Mouse (Mus musculus): ENCODE data around the gene Kcnc2. TPM values are rescaled to one million over a fixed set of nuclear protein-coding genes. Genes with fewer than 3 reads are reported as not detected.

The Kcnc2 gene
- polyA plus RNA-seq, 1 experiment from 2014 or later, result 1.2 TPM

DNA sequence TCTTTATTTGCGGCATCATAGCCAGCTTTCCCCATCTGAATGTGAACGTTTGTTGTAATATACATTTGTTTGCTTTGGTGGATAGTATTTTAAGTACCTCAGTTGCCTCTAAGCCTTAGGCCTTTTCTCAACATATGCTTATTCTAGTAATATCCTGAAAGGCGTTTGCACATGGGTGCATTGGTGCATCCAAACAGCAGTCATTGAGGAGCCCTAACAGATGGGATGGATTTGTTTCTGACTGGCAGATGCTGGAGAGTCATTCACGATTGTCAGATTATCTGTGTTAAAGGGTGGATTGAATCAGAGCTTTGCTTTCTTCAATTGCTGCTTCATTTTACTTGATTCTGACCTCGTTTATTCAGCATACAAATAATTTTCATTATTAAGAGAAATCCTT, 89.8 kb downstream of the Kcnc2 start:
- Histone ChIP-seq H3K9ac (replicated peaks; ENCODE audit: low read depth, low read length) (no peak overlapping the region), H3K9me3 (ENCODE audit: control insufficient read depth, low read depth, low read length) (no peaks in the 10 kb centered on the region), H3K4me1 (ENCODE audit: control insufficient read depth, insufficient read depth, low read length) (no peaks in the 10 kb centered on the region), H3K4me3 (ENCODE audit: low read depth, low read length) (no peak overlapping the region), H3K27ac (ENCODE audit: low read length) (no peak overlapping the region), H3K27me3 (ENCODE audit: control insufficient read depth, insufficient read depth, low read length) (no peaks in the 10 kb centered on the region), H3K4me2 (replicated peaks; ENCODE audit: low read depth, low read length) (no peak overlapping the region), H3K36me3 (ENCODE audit: control insufficient read depth, insufficient read depth, low read length) (no peaks in the 10 kb centered on the region)
- WGBS, result 80% methylated on average over 5 of the region's 5 CpGs
- ATAC-seq (ENCODE audit: insufficient number of reproducible peaks, insufficient read depth, low FRiP score, low read depth), result no peak

DNA sequence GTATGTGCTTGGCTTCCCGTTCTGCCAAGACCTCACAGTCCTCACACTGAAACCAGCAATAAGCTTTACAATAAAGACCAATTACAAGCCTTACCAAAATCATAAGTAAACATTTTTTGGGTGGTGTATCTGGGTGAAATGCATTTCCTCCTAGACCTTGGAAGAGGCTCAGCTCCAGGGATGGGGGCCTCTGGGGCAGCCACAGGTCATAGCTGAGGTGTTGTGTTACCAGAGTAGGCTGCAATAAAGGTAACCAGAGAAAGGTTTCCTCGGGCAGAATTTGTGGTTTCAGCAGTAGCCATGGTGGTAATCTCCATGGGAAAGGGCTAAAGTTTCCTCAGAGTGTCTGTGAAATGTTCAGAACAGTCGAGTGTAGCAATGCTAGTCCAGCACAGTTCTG, 97.4 kb downstream of the Kcnc2 start:
- no peak overlapping the region for H3K4me2 ChIP-seq (replicated peaks; ENCODE audit: low read depth, low read length)
- H3K27me3 ChIP-seq (ENCODE audit: control insufficient read depth, insufficient read depth, low read length), result no peaks in the 10 kb centered on the region
- H3K4me3 ChIP-seq (ENCODE audit: low read depth, low read length), result no peak overlapping the region
- H3K4me1 ChIP-seq (ENCODE audit: control insufficient read depth, insufficient read depth, low read length), result no peaks in the 10 kb centered on the region
- H3K36me3 ChIP-seq (ENCODE audit: control insufficient read depth, insufficient read depth, low read length), result no peaks in the 10 kb centered on the region
- no peak for ATAC-seq (ENCODE audit: insufficient number of reproducible peaks, insufficient read depth, low FRiP score, low read depth)
- WGBS, result 76% methylated on average over 3 of the region's 3 CpGs
- H3K27ac ChIP-seq (ENCODE audit: low read length), result no peak overlapping the region
- H3K9ac ChIP-seq (replicated peaks; ENCODE audit: low read depth, low read length), result no peak overlapping the region
- no peaks in the 10 kb centered on the region for H3K9me3 ChIP-seq (ENCODE audit: control insufficient read depth, low read depth, low read length)

DNA sequence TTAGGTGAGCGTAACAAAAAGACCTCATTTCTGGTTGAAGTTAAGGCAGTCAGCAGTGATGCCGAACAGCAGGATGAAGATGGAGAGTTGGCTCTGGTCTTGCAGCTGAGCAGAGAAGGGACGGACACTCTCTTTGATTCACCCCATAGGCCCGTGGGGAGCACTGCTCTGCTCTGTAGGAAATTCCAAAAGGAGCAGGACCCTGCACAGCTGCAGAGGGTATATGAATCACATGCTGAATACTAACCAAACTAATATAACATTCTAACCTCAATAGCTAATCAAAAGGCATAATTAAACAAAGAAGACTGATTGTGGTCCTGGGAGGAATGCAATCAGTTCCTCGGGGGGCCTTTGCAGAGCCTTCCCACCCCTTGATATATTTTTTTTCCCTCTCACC, 106.2 kb downstream of the Kcnc2 start:
- Histone ChIP-seq H3K4me3 (ENCODE audit: low read depth, low read length) (no peak overlapping the region), H3K27ac (ENCODE audit: low read length) (no peak overlapping the region), H3K9me3 (ENCODE audit: control insufficient read depth, low read depth, low read length) (no peaks in the 10 kb centered on the region), H3K36me3 (ENCODE audit: control insufficient read depth, insufficient read depth, low read length) (no peaks in the 10 kb centered on the region), H3K9ac (replicated peaks; ENCODE audit: low read depth, low read length) (no peak overlapping the region), H3K4me1 (ENCODE audit: control insufficient read depth, insufficient read depth, low read length) (no peaks in the 10 kb centered on the region), H3K4me2 (replicated peaks; ENCODE audit: low read depth, low read length) (no peak overlapping the region), H3K27me3 (ENCODE audit: control insufficient read depth, insufficient read depth, low read length) (no peaks in the 10 kb centered on the region)
- ATAC-seq (ENCODE audit: insufficient number of reproducible peaks, insufficient read depth, low FRiP score, low read depth), result no peak
- 85% methylated on average over 5 of the region's 5 CpGs for WGBS

DNA sequence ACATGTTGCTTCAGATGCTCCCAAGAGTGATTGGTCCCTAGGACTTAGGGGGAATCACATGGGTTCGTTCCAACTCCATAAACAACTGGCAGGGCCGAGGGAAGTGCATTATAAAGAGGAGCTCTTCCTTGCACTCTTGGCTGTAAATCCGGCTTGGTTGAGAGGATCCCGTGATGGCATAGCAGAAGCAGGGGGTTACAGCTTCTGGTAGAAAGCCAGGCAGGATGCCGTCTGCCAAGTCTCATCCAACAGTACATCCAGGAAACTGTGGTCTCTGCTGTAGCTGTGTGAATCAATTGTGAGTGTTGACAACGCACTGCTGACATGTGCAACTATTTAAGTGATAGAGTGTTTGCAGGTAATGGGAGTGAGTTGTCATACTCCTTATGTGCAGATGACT, 107.5 kb downstream of the Kcnc2 start:
- Histone ChIP-seq H3K9ac (replicated peaks; ENCODE audit: low read depth, low read length) (no peak overlapping the region), H3K36me3 (ENCODE audit: control insufficient read depth, insufficient read depth, low read length) (no peaks in the 10 kb centered on the region), H3K4me2 (replicated peaks; ENCODE audit: low read depth, low read length) (no peak overlapping the region), H3K27ac (ENCODE audit: low read length) (no peak overlapping the region), H3K9me3 (ENCODE audit: control insufficient read depth, low read depth, low read length) (no peaks in the 10 kb centered on the region), H3K4me1 (ENCODE audit: control insufficient read depth, insufficient read depth, low read length) (no peaks in the 10 kb centered on the region), H3K27me3 (ENCODE audit: control insufficient read depth, insufficient read depth, low read length) (no peaks in the 10 kb centered on the region), H3K4me3 (ENCODE audit: low read depth, low read length) (no peak overlapping the region)
- ATAC-seq (ENCODE audit: insufficient number of reproducible peaks, insufficient read depth, low FRiP score, low read depth), result no peak
- WGBS, result 67% methylated on average over 6 of the region's 6 CpGs

DNA sequence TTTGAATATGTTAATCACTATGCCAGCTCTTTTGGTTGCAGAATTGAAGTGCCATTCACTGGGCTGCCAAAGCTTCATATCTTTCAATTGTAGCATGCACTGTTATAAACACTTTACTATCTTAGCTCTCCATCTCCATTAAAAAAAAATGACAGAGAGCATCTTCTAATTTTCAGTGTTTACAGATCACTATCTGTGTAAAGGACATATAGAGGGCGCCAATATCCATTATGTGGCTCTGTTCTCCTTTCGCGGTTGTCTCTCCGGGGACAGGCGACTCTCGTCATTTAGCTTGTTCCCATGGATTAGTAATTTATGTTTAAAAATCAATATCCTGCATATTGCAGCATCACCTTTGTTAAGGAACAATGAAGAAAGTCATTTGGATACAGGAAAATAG, 109.7 kb downstream of the Kcnc2 start:
- Histone ChIP-seq H3K9me3 (ENCODE audit: control insufficient read depth, low read depth, low read length) (no peaks in the 10 kb centered on the region), H3K4me2 (replicated peaks; ENCODE audit: low read depth, low read length) (no peak overlapping the region), H3K9ac (replicated peaks; ENCODE audit: low read depth, low read length) (no peak overlapping the region), H3K4me1 (ENCODE audit: control insufficient read depth, insufficient read depth, low read length) (no peaks in the 10 kb centered on the region), H3K4me3 (ENCODE audit: low read depth, low read length) (no peak overlapping the region), H3K27me3 (ENCODE audit: control insufficient read depth, insufficient read depth, low read length) (no peaks in the 10 kb centered on the region), H3K36me3 (ENCODE audit: control insufficient read depth, insufficient read depth, low read length) (no peaks in the 10 kb centered on the region), H3K27ac (ENCODE audit: low read length) (no peak overlapping the region)
- ATAC-seq (ENCODE audit: insufficient number of reproducible peaks, insufficient read depth, low FRiP score, low read depth), result no peak
- 82% methylated on average over 6 of the region's 6 CpGs for WGBS

DNA sequence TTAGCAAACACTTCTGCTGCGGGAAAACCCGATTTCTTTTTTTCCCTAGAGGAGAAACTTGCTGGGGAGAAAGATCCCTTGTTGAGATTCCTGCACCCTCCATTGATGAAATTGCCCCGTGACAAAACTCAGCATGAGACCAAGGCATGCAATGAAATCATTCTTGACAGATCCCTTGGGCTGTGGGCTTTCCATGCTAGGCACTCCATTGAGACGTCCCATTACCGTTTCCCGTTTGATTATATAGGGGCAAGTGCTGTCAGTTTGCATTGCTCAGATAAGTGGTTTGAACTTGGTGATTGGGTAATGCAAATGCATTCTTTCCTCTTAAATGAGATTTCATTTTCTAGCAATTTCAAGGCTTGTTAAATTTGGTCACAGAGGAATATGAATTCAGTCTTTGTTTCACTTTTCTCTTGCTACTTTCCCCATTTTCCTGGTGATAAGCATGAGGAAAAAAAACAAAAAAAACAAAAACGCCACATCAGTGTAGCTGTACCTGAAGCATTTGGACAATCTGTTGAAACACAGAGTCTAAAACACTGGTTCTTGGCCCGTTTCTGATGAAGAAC, 123.6 kb downstream of the Kcnc2 start:
- Histone ChIP-seq H3K27ac (ENCODE audit: low read length) (no peak overlapping the region), H3K4me2 (replicated peaks; ENCODE audit: low read depth, low read length) (no peak overlapping the region), H3K9me3 (ENCODE audit: control insufficient read depth, low read depth, low read length) (no peaks in the 10 kb centered on the region), H3K9ac (replicated peaks; ENCODE audit: low read depth, low read length) (no peak overlapping the region), H3K4me1 (ENCODE audit: control insufficient read depth, insufficient read depth, low read length) (no peaks in the 10 kb centered on the region), H3K4me3 (ENCODE audit: low read depth, low read length) (no peak overlapping the region), H3K36me3 (ENCODE audit: control insufficient read depth, insufficient read depth, low read length) (no peaks in the 10 kb centered on the region), H3K27me3 (ENCODE audit: control insufficient read depth, insufficient read depth, low read length) (no peaks in the 10 kb centered on the region)
- 70% methylated on average over 8 of the region's 8 CpGs for WGBS
- no peak for ATAC-seq (ENCODE audit: insufficient number of reproducible peaks, insufficient read depth, low FRiP score, low read depth)

DNA sequence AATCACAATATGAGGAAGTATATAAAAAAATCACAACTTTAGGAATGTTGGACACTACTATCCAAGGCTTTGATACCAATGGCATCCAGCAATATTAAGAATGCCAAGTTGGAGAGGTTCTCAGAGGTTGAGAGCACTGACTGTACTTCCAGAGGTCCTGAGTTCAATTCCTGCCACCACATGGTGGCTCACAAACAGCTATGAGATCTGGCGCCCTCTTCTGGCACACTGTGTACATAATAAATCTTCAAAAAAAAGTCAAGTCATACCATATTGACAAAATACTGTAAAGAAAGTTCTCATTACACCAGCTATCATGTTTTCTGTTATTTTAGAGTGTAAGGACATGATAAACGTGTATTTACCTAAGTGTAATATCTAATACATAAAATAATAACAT, 126.3 kb downstream of the Kcnc2 start:
- no peaks in the 10 kb centered on the region for H3K9me3 ChIP-seq (ENCODE audit: control insufficient read depth, low read depth, low read length)
- no peak overlapping the region for H3K27ac ChIP-seq (ENCODE audit: low read length)
- H3K4me1 ChIP-seq (ENCODE audit: control insufficient read depth, insufficient read depth, low read length), result no peaks in the 10 kb centered on the region
- no peak overlapping the region for H3K9ac ChIP-seq (replicated peaks; ENCODE audit: low read depth, low read length)
- H3K4me3 ChIP-seq (ENCODE audit: low read depth, low read length), result no peak overlapping the region
- WGBS, result 52% methylated on average over 2 of the region's 2 CpGs
- no peak for ATAC-seq (ENCODE audit: insufficient number of reproducible peaks, insufficient read depth, low FRiP score, low read depth)
- no peak overlapping the region for H3K4me2 ChIP-seq (replicated peaks; ENCODE audit: low read depth, low read length)
- no peaks in the 10 kb centered on the region for H3K36me3 ChIP-seq (ENCODE audit: control insufficient read depth, insufficient read depth, low read length)
- H3K27me3 ChIP-seq (ENCODE audit: control insufficient read depth, insufficient read depth, low read length), result no peaks in the 10 kb centered on the region

DNA sequence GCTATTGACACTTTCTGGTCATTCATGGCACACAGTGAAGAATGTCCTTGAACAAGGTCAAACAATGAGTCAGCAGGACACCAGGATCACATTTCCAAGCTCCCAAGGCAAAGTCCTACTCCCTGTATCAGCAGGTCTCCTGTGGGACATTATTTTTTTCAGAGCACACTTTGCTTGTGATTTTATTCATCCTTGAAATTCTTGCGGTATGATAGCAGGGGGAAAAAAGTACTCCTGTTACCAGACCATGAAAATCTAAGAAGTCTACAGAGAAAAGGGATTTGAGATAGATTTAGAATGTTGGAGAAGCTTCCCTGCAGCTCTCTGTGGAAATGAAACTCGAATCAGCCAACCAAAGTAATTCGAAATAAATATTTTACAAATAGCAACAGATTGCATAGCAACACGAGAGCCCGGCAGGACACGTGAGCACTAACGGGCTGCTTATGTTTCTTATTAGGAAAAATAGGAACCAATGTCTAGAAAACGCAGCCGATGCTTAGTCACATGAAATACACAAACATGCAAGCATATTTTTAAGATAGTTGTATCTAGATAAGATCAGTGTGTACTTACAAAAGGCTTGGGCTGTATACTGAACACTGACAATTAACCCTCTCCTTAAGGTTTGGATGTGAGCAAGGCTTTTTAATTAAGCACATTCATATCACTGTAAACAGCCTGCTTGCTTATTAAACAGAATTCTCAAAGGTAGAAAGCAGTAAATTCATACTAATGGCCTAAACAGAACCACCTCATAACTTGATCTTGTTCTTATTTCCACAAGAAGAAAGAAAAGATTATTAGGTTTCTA, 129.9 kb downstream of the Kcnc2 start:
- no peak for ATAC-seq (ENCODE audit: insufficient number of reproducible peaks, insufficient read depth, low FRiP score, low read depth)
- H3K36me3 ChIP-seq (ENCODE audit: control insufficient read depth, insufficient read depth, low read length), result no peaks in the 10 kb centered on the region
- H3K4me3 ChIP-seq (ENCODE audit: low read depth, low read length), result no peak overlapping the region
- H3K27ac ChIP-seq (ENCODE audit: low read length), result no peak overlapping the region
- H3K4me2 ChIP-seq (replicated peaks; ENCODE audit: low read depth, low read length), result no peak overlapping the region
- no peaks in the 10 kb centered on the region for H3K4me1 ChIP-seq (ENCODE audit: control insufficient read depth, insufficient read depth, low read length)
- no peaks in the 10 kb centered on the region for H3K27me3 ChIP-seq (ENCODE audit: control insufficient read depth, insufficient read depth, low read length)
- H3K9ac ChIP-seq (replicated peaks; ENCODE audit: low read depth, low read length), result no peak overlapping the region
- no peaks in the 10 kb centered on the region for H3K9me3 ChIP-seq (ENCODE audit: control insufficient read depth, low read depth, low read length)
- 81% methylated on average over 9 of the region's 9 CpGs for WGBS

DNA sequence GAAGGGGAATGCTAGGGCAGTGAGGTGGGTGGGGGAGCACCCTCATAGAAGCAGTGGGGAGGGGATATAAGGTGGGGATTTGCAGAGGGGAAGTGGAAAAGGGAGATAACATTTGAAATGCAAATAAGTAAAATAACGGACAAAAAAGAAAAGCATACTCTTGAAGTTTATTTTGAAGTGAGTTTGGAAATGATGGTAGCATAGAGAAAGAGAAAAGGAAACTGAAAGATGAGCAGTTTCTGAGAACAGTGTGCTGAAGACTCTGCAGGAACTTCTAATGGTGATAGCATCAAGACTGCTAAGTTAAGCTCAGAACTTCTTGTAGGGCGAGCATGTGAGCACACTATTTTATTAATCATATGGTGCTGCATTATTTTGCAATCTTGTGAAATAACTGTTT, 138.6 kb downstream of the Kcnc2 start:
- Histone ChIP-seq H3K9ac (replicated peaks; ENCODE audit: low read depth, low read length) (no peak overlapping the region), H3K36me3 (ENCODE audit: control insufficient read depth, insufficient read depth, low read length) (no peaks in the 10 kb centered on the region), H3K27ac (ENCODE audit: low read length) (no peak overlapping the region), H3K4me3 (ENCODE audit: low read depth, low read length) (no peak overlapping the region), H3K4me2 (replicated peaks; ENCODE audit: low read depth, low read length) (no peak overlapping the region), H3K4me1 (ENCODE audit: control insufficient read depth, insufficient read depth, low read length) (no peaks in the 10 kb centered on the region), H3K9me3 (ENCODE audit: control insufficient read depth, low read depth, low read length) (no peaks in the 10 kb centered on the region), H3K27me3 (ENCODE audit: control insufficient read depth, insufficient read depth, low read length) (no peaks in the 10 kb centered on the region)
- no peak for ATAC-seq (ENCODE audit: insufficient number of reproducible peaks, insufficient read depth, low FRiP score, low read depth)
- 72% methylated on average over 2 of the region's 2 CpGs for WGBS
